Mouse (Mus musculus) lung, postnatal 10 days (tissue): ENCODE results near the gene Fra10ac1.
A peak's percentile ranks its signal among the peaks of the same experiment; 100 is the strongest.

ENCODE experiments used
- DNase-seq: peaks from one replicate; pipeline ENCODE4 v3.0.0; 2021

The Fra10ac1 gene

GRCm38 (mm10) chr19:38223905-38224684 lies at the start of gene Fra10ac1:
Fra10ac1 (minus strand) TSS chr19:38224156.
- DNase-seq, result peak; percentile 94

GRCm38 (mm10) chr19:38271071-38271470 lies 47.1 kb upstream of the Fra10ac1 start:
- DNase-seq, result no peak

- DNase-seq, result no peak
Measured at GRCm38 (mm10) chr19:38267469-38267868, 43.5 kb upstream of the Fra10ac1 start.

- DNase-seq, result no peak
Measured at GRCm38 (mm10) chr19:38265767-38266166, 41.8 kb upstream of the Fra10ac1 start.

- DNase-seq, result no peak
Measured at GRCm38 (mm10) chr19:38264505-38265500, 40.8 kb upstream of the Fra10ac1 start, which contains the start of gene Lgi1. Lgi1 (plus strand) TSS chr19:38264536.

GRCm38 (mm10) chr19:38263829-38264504 lies 40.0 kb upstream of the Fra10ac1 start:
- peak; percentile 32 for DNase-seq

- DNase-seq, result no peak
Measured at GRCm38 (mm10) chr19:38261351-38261750, 37.4 kb upstream of the Fra10ac1 start.

- no peak for DNase-seq
Measured at GRCm38 (mm10) chr19:38260346-38260745, 36.4 kb upstream of the Fra10ac1 start.

- no peak for DNase-seq
Measured at GRCm38 (mm10) chr19:38259436-38259835, 35.5 kb upstream of the Fra10ac1 start.

- DNase-seq, result peak; percentile 3
Measured at GRCm38 (mm10) chr19:38258651-38259065, 34.7 kb upstream of the Fra10ac1 start.

- peak; percentile 27 for DNase-seq
Measured at GRCm38 (mm10) chr19:38253796-38254195, 29.8 kb upstream of the Fra10ac1 start.

GRCm38 (mm10) chr19:38249627-38250026 lies 25.7 kb upstream of the Fra10ac1 start:
- no peak for DNase-seq

- DNase-seq, result no peak
Measured at GRCm38 (mm10) chr19:38246177-38246622, 22.2 kb upstream of the Fra10ac1 start.

- DNase-seq, result no peak
Measured at GRCm38 (mm10) chr19:38245361-38246176, 21.6 kb upstream of the Fra10ac1 start.

- DNase-seq, result no peak
Measured at GRCm38 (mm10) chr19:38244748-38245147, 20.8 kb upstream of the Fra10ac1 start.

- no peak for DNase-seq
Measured at GRCm38 (mm10) chr19:38242314-38242852, 18.4 kb upstream of the Fra10ac1 start.

GRCm38 (mm10) chr19:38238213-38238951 lies 14.4 kb upstream of the Fra10ac1 start:
- no peak for DNase-seq

- peak; percentile 47 for DNase-seq
Measured at GRCm38 (mm10) chr19:38237834-38238212, 13.9 kb upstream of the Fra10ac1 start.

GRCm38 (mm10) chr19:38236526-38236925 lies 12.6 kb upstream of the Fra10ac1 start:
- DNase-seq, result no peak

GRCm38 (mm10) chr19:38232516-38232915 lies 8.6 kb upstream of the Fra10ac1 start:
- DNase-seq, result no peak

- no peak for DNase-seq
Measured at GRCm38 (mm10) chr19:38232087-38232486, 8.1 kb upstream of the Fra10ac1 start.
